Mouse (Mus musculus) C2C12 (cell line): ENCODE measurements around the gene Usp32.

ENCODE experiments used
- CEBPB ChIP-seq: IDR thresholded peaks from one replicate; pipeline ENCODE4 v1.6.1; 2011; ENCODE audit warnings: low read depth, mild to moderate bottlenecking, control low read depth, moderate library complexity
- CTCF ChIP-seq: IDR thresholded peaks from one replicate; pipeline ENCODE4 v1.5.1; 2011; ENCODE audit not compliant: control insufficient read depth, insufficient read depth, insufficient read length
- FOSL1 ChIP-seq: IDR thresholded peaks from one replicate; pipeline ENCODE4 v1.8.0; 2011; ENCODE audit warnings: mild to moderate bottlenecking, low read length; ENCODE audit not compliant: poor library complexity, insufficient read depth, severe bottlenecking
- MAX ChIP-seq: IDR thresholded peaks from one replicate; pipeline ENCODE4 v1.6.1; 2011; ENCODE audit warnings: mild to moderate bottlenecking, control low read depth
- MYOD1 ChIP-seq: IDR thresholded peaks from one replicate; pipeline ENCODE4 v1.6.1; 2011; ENCODE audit warnings: low read depth; ENCODE audit not compliant: control insufficient read depth, insufficient read length
- MYOG ChIP-seq: IDR thresholded peaks from one replicate; pipeline ENCODE4 v1.6.1; 2011; ENCODE audit not compliant: control insufficient read depth, insufficient read length; ENCODE audit errors: extremely low read depth
- USF1 ChIP-seq: IDR thresholded peaks from one replicate; pipeline ENCODE4 v1.6.1; 2011; ENCODE audit warnings: low read depth, mild to moderate bottlenecking, control low read depth, moderate library complexity

DNA sequence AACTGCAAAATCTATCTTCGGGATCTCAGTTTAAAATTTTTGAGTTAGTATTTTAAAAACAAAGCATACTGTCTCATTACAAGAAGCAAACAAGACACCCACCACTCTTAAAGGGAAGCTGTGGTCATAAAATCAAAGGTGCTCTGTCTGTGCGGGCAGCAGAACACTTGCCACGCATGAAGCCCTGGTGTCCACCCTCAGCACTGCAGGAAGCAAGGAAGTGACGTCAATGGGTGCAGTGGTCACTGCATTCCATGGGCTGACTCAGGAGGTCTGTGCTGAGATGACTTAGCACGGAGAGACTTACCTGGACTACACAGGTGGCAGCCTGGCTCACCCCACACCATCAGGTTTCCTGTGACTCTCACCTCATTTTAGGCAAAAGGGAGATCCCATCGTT, 37.8 kb upstream of the Usp32 start:
- TF ChIP-seq MYOD1, result no peak
- no peak for TF ChIP-seq CTCF
- no peak for TF ChIP-seq CEBPB
- TF ChIP-seq USF1, result no peak
- no peak for TF ChIP-seq MAX
- no peak for TF ChIP-seq MYOG
- no peak for TF ChIP-seq FOSL1
